Mouse (Mus musculus): ENCODE data around the gene Sfxn5.

DNA sequence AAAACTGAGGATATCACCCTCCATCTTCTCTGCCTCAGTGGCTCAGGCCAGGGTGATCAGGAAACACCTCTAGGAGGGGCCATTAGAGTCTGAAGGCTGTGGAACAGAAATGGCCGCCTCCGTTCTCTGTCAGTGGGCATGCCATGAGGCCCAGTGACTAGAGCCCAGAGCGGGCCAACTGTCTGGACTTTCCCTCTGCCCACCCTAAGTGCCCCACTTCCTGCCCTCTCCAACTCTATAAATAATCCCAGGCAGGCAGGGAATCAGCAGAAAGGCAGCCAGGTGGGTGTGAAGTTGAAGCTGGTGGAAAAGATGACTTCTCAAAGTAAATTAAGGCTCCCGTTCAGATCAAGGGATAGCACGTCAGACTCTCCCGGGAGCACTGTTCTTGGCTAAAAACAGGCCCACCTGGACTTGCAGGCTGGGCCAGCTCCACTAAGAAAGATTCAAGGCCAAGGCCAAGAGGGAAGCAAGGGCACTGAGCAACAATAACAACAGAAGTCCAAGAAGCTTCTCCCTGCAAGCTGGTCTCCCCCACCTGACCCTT, 38.7 kb upstream of the Sfxn5 start:
- no peak for TF ChIP-seq POLR2A (IDR thresholded peaks at IDR 0.05; ENCODE audit: low read depth, low read length)
- TF ChIP-seq CTCF (IDR thresholded peaks at IDR 0.05; ENCODE audit: extremely low read depth, insufficient read depth, insufficient read length, insufficient replicate concordance): no peak

Data from spleen, adult 2 months (tissue).